Mouse (Mus musculus): ENCODE results near the gene Slc24a1.

GRCm38 (mm10) chr9:64943997-64944396, 7.4 kb downstream of the Slc24a1 start:
- TF ChIP-seq POLR2A (IDR thresholded peaks at IDR 0.05; ENCODE audit: borderline replicate concordance, low read depth, low read length) (no peak), CTCF (IDR thresholded peaks at IDR 0.05; ENCODE audit: low read depth, low read length) (no peak)
